Mouse (Mus musculus) embryonic fibroblast, embryonic 13.5 days (primary cell): ENCODE measurements at regions not wholly inside any gene's neighbourhood (a gene's known extent, or its start where the extent isn't known, plus 50 kb on each side); places are given as distances from the start of the nearest gene placed in this dataset.

ENCODE experiments used
- CTCF ChIP-seq: IDR thresholded peaks from 2 replicates; pipeline ENCODE4 v1.5.1; 2011; ENCODE audit warnings: mild to moderate bottlenecking, control low read depth, low read length, moderate library complexity, borderline replicate concordance; ENCODE audit not compliant: insufficient read depth
- POLR2A ChIP-seq: IDR thresholded peaks from 2 replicates; pipeline ENCODE4 v1.6.1; 2011; ENCODE audit warnings: low read depth, mild to moderate bottlenecking, control low read depth, low read length, moderate library complexity

DNA sequence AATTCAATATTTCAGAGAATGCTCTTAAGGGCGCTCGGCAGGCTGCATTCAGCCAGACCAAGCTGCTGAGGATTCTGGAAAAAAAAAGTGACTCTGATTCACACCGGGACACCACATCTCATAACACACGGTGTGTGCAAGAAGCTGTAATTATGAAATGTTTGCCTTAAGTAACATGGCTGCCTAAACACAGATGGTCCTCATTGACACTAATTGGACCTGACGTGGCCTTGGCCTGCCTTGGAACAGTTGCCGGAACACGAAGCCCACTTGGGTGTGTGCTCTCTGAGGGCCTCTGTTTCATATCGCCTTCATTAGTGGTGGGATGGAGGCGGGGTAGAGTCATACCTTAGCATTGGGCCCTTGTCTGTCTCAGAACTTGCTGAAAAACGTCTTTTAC lies 236.2 kb upstream of the Msx2 start:
- TF ChIP-seq POLR2A (no peak), CTCF (no peak)
